In the genomic region with DNA sequence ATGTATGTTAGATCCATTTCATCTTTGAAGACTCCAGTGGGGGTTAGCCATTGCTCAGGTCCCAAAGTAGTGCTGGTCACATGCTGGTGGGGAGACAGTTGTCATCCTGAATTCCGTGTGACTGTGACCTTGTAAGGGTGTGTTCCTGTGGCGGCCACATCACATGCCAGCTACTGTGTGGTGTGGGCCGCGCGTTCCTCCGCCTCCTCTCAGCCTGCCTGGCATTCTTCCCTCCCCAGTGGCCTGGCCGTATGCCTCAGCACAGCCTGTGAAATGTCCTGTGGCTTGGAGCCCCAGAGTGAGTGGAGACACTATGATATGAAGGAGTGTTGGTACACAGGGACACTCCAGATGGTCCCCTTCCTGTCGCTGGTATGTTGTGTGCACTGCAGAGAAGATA, we compare ENCODE assay signal across 8 mouse cellular contexts. TPM values are rescaled to one million over a fixed set of nuclear protein-coding genes. Genes with fewer than 3 reads are reported as not detected.
DNase-seq lines count a peak whose midpoint lies in the region; TF ChIP-seq lines count a peak whose summit lies in the region.

No protein-coding gene starts in this region.

- DNase-seq in adrenal gland, adult (ENCODE audit: inconsistent age in 2 of 2, low spot score in 1 of 2) = peak; percentile 76 to 81
- DNase-seq in adrenal gland, postnatal 4 days (ENCODE audit: low spot score in 2 of 2) = no peak
- DNase-seq in brain, adult 2 months (ENCODE audit: low read depth, low spot score) = peak; percentile 90
- peak; percentile 90 to 93 for DNase-seq in heart, adult 18-20 months
- DNase-seq in layer of hippocampus, adult 2 months (ENCODE audit: low spot score in 2 of 2) = peak in 1 of 2 experiments; percentile 37
- DNase-seq in adipocyte (ENCODE audit: low spot score) = no peak
- no peak for DNase-seq in spleen, postnatal 4 days (ENCODE audit: low spot score in 2 of 2)

- H3K9me3 ChIP-seq in megakaryocyte, embryonic 14.5 days = no peaks in the 10 kb centered on the region

- peaks cover 90% of the 10 kb centered on the region for H3K27me3 ChIP-seq in megakaryocyte, embryonic 14.5 days (replicated peaks)

- H3K4me3 ChIP-seq in layer of hippocampus, adult 2 months = no peak overlapping the region
- H3K4me3 ChIP-seq in megakaryocyte, embryonic 14.5 days (replicated peaks) = peak overlapping the region; percentile 71

- TF ChIP-seq CTCF in layer of hippocampus, adult 2 months (conservative IDR thresholded peaks at IDR 0.05) = no peak

- peaks cover 58% of the 10 kb centered on the region for H3K4me1 ChIP-seq in megakaryocyte, embryonic 14.5 days

- peaks cover 3% of the 10 kb centered on the region for H3K36me3 ChIP-seq in megakaryocyte, embryonic 14.5 days (replicated peaks; ENCODE audit: low read length)

- H3K27ac ChIP-seq in layer of hippocampus, adult 2 months = peak overlapping the region; percentile 67

RNA-seq across cellular contexts. Expression of a gene that starts 29.3 kb away (rescaled TPM):
- 10 to 100 TPM; 42.2 to 45.0 TPM for total RNA-seq in adrenal gland, postnatal 4 days (2021)
- 1 to 10 TPM; 8.6 to 9.6 TPM for total RNA-seq in heart, adult 18-20 months (2021)
- 10 to 100 TPM; 17.1 to 17.2 TPM for total RNA-seq in layer of hippocampus, adult 2 months (2021)
- polyA plus RNA-seq in megakaryocyte, embryonic 14.5 days (2012; ENCODE audit: insufficient read depth, low replicate concordance) = 5.2 and 6.5 TPM in 2 replicates

Comparison
In these comparisons a context has a peak if more than half of its experiments do, and no peak if none do; other contexts are left out.
1. DNase-seq: peak in adrenal gland, adult (2 of 2), brain, adult 2 months (single experiment) and heart, adult 18-20 months (2 of 2); none in adrenal gland, postnatal 4 days (0 of 2), adipocyte (single experiment) and spleen, postnatal 4 days (0 of 2).